Mouse (Mus musculus) retina, adult 2 months (tissue): ENCODE results near the gene Trim8.

ENCODE experiments used
- DNase-seq: peaks from one replicate; pipeline ENCODE4 v3.0.0-alpha.2; 2012; ENCODE audit warnings: low read depth, low spot score

Trim8 gene

DNA sequence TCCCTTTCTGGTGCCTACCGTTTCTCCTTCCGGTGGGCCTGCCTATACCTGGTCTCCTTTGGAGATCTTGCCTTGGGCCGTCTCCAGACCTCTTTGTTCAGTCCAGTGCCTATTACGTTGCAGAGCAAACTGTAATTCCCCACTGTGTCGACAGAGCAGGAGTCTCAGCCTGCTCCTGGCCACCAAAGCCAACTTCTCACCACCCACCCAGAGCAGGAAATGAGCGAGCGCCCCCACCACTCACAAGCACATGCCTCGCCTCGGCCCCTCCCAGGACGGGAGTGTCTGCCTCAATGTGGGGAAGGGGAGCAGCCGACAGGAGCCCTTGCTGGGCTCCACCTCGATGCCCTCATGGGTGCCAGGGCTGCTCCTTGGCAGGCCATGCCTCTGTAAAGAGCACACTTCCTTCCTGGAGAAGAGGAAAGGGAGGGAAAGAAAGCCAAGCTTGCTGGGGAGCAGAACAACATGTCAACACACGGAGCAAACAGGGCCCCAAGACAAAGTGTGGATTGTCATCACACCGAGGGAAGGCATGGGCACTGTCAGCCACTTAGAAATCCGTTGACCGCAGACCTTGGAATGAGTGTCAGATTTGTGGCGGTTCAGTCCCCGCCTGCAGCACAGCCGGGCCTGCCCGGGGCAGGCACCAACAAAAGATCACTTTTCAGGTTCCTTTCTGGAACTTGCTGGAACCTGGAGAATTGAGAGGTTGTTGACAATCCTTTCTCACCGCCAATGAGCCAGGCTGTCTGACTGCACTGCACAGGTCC is 22.0 kb upstream of the Trim8 start:
- DNase-seq = no peak

DNA sequence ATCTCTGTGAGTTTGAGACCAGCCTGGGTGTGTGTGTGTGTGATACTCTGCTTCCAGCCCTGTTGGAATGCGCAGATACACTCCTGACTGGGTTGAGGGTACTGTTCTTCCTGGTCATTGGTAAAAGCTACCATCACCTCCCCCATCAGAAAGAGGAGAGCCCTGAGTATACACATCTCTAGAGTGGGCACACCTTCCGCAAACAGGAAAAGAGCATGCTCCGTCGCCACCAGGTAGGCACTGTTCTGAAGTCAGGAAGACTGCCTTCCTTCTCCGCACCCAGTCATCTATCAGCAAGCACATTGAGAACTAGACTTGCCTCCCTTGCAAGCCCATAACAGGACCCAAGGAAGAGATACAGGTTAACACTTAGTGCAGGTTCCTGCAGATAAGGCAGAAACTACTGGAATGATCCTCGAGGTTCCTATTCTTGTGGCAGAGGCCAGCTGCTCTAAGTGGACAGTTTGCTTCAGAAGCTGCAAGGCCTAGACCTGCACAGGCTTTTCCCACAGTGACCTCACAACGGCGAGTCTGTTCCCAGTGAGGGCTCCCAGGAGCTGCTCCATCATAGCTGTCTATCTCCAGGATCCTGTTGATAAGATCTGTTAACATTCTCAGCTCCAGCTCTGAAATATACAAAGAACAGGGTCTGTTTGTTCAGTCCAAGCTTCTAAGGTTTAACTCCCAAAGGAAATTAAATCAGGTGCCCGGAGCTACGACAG is 20.7 kb upstream of the Trim8 start:
- no peak for DNase-seq

GRCm38 (mm10) chr19:46481352-46481751 is 20.1 kb upstream of the Trim8 start:
- DNase-seq = no peak

DNA sequence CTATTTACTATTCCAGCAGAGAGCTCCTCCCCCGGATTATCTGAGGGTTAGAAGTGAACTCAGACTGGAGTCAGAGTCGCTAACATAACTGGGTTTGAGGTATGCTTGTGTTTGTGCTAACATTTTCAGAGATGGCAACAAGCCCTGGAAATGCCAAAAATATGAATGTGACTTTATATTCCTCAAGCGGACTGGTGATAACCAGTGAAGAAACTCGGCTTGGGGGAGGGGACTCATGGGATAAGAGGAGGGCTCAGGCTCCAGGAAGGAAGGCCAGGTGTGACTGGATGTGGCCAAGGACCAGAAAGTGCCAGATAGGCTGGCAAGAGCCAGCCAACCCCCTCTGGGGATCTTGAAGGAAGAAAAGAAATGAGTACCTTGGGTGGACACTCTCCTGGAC is 19.7 kb upstream of the Trim8 start:
- no peak for DNase-seq

DNA sequence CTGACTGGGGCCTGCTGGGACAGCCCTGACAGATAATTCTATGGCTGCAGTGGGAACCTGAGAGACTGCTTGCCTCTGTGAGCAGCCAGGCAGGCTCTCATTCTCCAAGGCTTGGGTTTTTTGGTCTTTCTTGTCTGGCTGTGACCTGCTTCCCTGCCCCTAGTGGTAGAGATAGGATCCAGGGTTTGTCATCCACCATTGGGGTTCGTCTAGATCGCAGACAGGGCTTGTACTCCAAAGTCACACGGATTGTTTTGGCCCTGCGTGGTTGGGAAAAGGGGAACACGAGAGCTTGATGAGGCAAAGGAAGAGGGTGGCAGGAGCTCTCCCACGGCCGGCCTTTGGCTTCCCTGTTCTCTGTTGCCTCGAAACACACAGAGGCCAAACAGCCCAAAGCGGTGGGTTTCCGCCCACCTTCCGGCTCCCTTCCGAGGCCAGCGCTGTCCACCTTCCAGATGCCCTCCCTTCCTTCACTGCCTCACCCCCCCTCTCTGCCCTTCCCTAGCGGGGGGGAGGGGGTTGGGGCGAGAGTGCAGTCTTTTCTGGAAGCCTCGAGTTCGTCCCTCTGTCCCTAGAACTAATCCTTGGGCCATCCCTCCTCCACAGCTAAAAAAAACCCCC is 18.5 kb upstream of the Trim8 start:
- DNase-seq = no peak

GRCm38 (mm10) chr19:46483701-46484328 is 17.7 kb upstream of the Trim8 start:
- no peak for DNase-seq

- no peak for DNase-seq
Observed at GRCm38 (mm10) chr19:46484518-46484917, 17.0 kb upstream of the Trim8 start.

- DNase-seq = no peak
Observed at GRCm38 (mm10) chr19:46485847-46486246, 15.7 kb upstream of the Trim8 start.

DNA sequence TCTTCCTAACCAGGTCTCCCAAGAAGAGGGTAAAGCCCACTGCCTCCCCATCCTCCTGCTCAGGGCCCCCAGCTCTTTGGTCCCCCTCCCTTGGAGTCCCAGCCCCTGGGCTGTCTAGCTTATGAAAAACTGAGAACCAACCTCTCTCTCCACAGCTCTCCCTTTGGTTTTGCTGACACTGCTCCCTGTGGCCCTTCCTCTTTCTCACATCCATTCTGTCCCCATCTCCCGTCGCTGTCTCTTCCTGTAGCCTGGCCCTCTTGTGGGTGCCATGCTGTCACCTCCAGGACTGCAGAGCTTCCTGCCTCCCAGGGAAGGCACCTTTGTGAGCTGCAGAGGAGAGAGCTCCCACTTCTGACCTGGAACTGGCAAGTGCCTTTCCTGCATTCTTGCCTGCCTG is 14.8 kb upstream of the Trim8 start:
- DNase-seq = no peak

GRCm38 (mm10) chr19:46489448-46489847 is 12.1 kb upstream of the Trim8 start:
- DNase-seq = no peak

GRCm38 (mm10) chr19:46490634-46491033 is 10.9 kb upstream of the Trim8 start:
- no peak for DNase-seq

GRCm38 (mm10) chr19:46495136-46495535 is 6.4 kb upstream of the Trim8 start:
- no peak for DNase-seq

GRCm38 (mm10) chr19:46497230-46497629 is 4.3 kb upstream of the Trim8 start:
- no peak for DNase-seq

DNA sequence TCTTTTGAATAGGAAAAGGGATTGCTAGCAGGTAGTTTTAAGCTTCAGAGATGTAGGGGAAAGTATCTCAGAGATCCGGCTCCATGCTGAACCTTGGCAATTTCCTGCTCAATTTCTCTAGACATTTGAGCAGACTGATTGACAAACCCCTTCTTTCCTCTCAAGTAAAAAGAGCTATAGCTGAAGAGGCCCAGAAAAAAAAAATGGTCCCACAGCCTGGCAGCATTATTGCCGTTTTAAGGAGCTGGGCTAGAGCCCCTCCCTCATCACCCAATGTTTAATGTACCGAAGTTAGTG is 2.0 kb upstream of the Trim8 start:
- no peak for DNase-seq

DNA sequence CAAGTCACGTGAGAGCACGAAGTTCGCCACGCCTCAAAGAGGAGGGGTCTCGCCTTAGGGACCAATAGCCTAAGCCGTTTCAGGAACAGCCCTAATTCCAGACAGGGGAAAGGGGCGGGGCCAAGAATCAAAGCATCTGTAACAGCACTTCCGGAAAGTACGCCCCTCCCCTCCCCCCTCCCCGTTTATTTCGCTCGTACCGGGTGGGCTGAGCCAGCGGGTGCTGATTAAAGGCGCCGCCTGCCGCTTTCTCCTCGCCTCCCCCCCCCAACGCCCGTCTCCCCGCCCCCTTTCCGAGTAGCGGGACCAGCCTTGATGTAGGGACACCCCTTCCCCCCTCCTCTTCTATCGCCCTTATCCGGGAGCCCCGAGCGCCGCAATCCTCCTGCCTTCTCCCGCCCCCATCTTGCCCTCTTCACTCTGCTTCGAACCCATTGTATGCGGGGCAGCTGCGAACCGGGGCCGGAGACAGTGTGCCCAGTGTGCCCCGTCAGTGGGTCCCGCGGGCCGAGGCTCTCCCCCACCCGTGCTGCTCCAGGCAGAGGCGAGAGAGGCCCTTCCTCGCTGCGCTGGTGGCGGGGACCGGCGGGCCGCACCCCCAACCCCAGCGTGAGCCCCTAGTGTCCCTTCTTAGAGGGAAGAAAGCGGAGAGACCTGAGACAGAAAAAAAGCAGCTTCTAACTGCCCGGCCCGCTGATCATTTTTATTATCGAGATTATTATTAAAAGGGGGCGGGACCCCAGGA is 1.5 kb upstream of the Trim8 start:
- peak; percentile 97 for DNase-seq

DNA sequence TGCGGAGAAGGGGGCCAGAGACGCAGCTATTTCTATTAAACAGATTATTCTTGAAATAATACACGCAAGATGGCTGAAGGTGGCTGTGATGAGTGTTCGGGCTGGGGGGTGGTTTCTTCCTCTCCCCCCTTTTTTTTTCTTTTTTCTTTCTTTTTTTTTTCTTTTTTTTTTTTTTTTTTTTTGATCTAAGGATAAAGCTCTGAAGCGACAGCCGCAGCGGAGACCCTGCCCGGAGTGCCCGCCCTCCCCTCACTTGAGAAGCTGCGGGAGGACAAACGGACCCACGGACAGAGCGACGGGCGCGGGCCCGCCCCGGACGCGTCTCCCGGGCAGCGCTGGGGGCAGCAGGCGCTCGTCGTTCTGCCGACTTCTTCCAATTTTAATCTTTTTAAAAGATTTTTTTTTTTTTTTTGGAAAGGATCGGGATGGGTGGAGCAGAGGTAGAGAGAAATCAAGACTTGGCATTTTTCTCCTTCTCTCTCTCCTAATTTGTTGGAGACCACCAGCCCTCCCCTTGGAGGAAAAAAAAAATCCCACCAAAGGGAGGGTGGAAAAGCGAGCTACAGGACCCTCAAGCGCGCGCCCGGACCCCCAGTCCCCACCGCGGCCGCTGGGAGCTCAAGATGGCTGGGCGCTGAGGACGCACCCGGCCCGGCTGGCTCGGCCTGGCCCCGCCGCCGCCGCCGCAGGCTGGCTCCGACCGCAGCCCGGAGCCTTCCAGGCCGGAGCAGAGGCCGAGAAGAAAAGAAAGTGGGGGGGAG is 741 bp upstream of the Trim8 start:
- no peak for DNase-seq

- no peak for DNase-seq
Observed at GRCm38 (mm10) chr19:46502069-46502455, 560 bp downstream of the Trim8 start.

GRCm38 (mm10) chr19:46502471-46503166 is 1.1 kb downstream of the Trim8 start:
- DNase-seq = no peak

- no peak for DNase-seq
Observed at GRCm38 (mm10) chr19:46503351-46504084, 2.0 kb downstream of the Trim8 start.

DNA sequence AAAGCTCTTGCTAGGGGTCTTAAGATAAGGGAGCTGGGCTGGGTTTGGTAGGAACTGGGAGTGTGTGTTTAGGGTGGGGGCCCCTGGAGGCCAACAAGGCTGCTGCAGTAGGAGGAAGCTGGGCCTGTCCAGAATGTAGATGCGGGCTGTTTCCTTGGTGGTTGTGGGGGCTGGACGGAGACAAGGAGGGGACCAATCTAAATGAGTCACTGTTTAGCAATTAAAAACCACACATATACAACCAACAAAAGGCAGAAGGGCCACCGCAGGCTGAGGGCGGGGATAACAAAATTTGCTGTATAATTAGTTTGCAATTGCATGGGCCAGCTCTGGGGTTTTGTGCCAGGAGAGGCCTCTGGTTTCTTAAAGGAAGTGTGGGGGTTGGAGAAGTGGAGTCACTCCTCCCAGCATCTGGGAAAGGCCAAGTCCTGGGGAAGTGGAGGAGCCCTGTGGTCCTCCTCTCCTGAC is 2.6 kb downstream of the Trim8 start:
- DNase-seq = no peak
